Mouse (Mus musculus) lung, postnatal 0 days (tissue): ENCODE data around the gene Tesc.

Source experiments
- CTCF ChIP-seq: IDR thresholded peaks from 2 replicates; pipeline ENCODE4 v1.5.1; 2016; ENCODE audit warnings: antibody characterized with exemption, mild to moderate bottlenecking
- EP300 ChIP-seq: IDR thresholded peaks from 2 replicates; pipeline ENCODE4 v1.6.1; 2016; ENCODE audit warnings: antibody characterized with exemption, mild to moderate bottlenecking, control low read depth

GRCm38 (mm10) chr5:118029035-118029408 lies 1.5 kb downstream of the Tesc start:
- TF ChIP-seq CTCF (no peak), EP300 (no peak)
